Mouse (Mus musculus) lung, embryonic 14.5 days (tissue): Measurements from ENCODE around the gene Rhbg. TPM values are rescaled to one million over a fixed set of nuclear protein-coding genes. Genes with fewer than 3 reads are reported as not detected.

Experiments used
- ATAC-seq: fragments of 200-750 bp; cut with Nextera tagmentation; 2 replicates; pipeline ENCODE4 v1.8.0; 2017; ENCODE audit warnings: mild to moderate bottlenecking, moderate TSS enrichment, moderate library complexity; ENCODE audit not compliant: insufficient read depth
- DNase-seq: peaks from one replicate; pipeline ENCODE4 v3.0.0-alpha.2; 2015
- H3K27ac ChIP-seq: fragments of 300-500 bp; sonication (generic); 2 replicates; pipeline ENCODE4 v1.5.1; 2014; ENCODE audit warnings: low read depth, mild to moderate bottlenecking, moderate library complexity
- H3K27me3 ChIP-seq: fragments of 300-500 bp; sonication (generic); 2 replicates; pipeline ENCODE4 v1.6.1; 2014; ENCODE audit warnings: low read length, control low read depth; ENCODE audit not compliant: insufficient read depth
- H3K36me3 ChIP-seq: fragments of 300-500 bp; sonication (generic); 2 replicates; pipeline ENCODE4 v1.6.1; 2014; ENCODE audit warnings: control low read depth; ENCODE audit not compliant: insufficient read depth
- H3K4me1 ChIP-seq: fragments of 300-500 bp; sonication (generic); 2 replicates; pipeline ENCODE4 v1.6.1; 2014; ENCODE audit warnings: antibody characterized with exemption, control low read depth; ENCODE audit not compliant: insufficient read depth
- H3K4me2 ChIP-seq: fragments of 300-500 bp; sonication (generic); 2 replicates; pipeline ENCODE4 v1.6.1; 2014; ENCODE audit warnings: mild to moderate bottlenecking
- H3K4me3 ChIP-seq: fragments of 300-500 bp; sonication (generic); 2 replicates; pipeline ENCODE4 v1.5.1; 2014; ENCODE audit warnings: low read depth, low read length
- H3K9ac ChIP-seq: fragments of 300-500 bp; sonication (generic); 2 replicates; pipeline ENCODE4 v1.6.1; 2014
- H3K9me3 ChIP-seq: fragments of 300-500 bp; sonication (generic); 2 replicates; pipeline ENCODE4 v1.6.1; 2016; ENCODE audit warnings: low read depth, low read length, control low read depth
- CTCF ChIP-seq: IDR thresholded peaks from 2 replicates; pipeline ENCODE4 v1.5.1; 2016; ENCODE audit warnings: antibody characterized with exemption, low read depth
- WGBS: fragments of 180-500 bp; shearing (Covaris S2); extraction: QIAGEN DNeasy Blood & Tissue Kit; methylation state at CpG from one replicate; pipeline ENCODE4 v1.1.7; 2014; 5-methylcytosine and 5-hydroxymethylcytosine counted together
- polyA plus RNA-seq: library from polyadenylated mRNA; unstranded; fragments of >200 nt; fragmentation: Nextera tagmentation; extraction: Ambion mirVana; gene quantifications from 2 replicates; pipeline ENCODE4 v1.2.1, GENCODE M21; 2014

The Rhbg gene
- polyA plus RNA-seq, 1 experiment from 2014 or later: not detected

DNA sequence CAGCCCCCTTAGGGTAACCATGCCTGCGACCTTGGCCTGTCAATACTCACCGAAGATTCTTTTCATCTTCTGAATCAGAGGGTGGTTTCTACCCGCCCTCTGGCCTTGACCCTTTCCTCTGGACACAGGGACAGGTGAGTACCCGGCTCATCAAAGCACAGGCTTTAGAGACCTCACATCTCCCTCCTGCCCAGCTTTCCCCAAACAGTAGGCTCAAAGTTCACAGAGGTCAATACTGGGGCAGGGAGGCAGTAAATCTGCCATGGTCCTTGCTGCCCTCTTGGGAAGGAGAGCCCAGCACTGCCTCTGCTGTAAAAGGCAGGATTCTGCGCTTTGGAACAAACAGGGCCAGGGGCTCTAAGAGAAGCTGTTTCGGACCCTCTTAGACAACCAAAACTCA lies 1.8 kb downstream of the Rhbg start:
- ATAC-seq (no peak), DNase-seq (no peak)
- H3K27ac ChIP-seq: no peak overlapping the region
- no peak overlapping the region for H3K4me3 ChIP-seq
- no peak overlapping the region for H3K4me2 ChIP-seq
- H3K36me3 ChIP-seq: no peaks in the 10 kb centered on the region
- H3K27me3 ChIP-seq: peaks cover 33% of the 10 kb centered on the region
- TF ChIP-seq CTCF: no peak
- H3K9ac ChIP-seq: no peak overlapping the region
- H3K9me3 ChIP-seq: no peaks in the 10 kb centered on the region
- 61% methylated on average over 6 of the region's 6 CpGs for WGBS
- no peaks in the 10 kb centered on the region for H3K4me1 ChIP-seq

DNA sequence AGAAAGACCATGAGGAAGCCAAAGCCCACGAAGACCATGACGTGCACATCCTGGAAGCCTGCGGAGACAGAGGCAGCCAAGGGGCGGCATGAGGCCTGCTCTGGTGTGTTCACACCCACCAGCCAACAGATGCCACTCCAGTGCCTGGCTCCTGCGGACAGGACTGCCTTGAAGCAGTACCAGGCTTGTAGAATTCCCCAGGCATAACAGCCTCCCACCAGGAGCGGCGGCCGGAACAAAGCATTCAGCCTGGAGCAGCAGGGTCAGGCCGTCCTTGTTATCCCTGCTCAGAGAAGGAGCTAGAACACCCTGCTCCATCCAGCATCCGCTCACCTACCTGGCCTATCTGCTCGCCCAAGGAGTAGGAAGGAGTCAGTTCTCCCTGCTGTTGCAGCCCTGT lies 6.1 kb downstream of the Rhbg start:
- peaks cover 17% of the 10 kb centered on the region for H3K27me3 ChIP-seq
- H3K4me2 ChIP-seq: no peak overlapping the region
- H3K9ac ChIP-seq: no peak overlapping the region
- no peaks in the 10 kb centered on the region for H3K9me3 ChIP-seq
- H3K4me3 ChIP-seq: no peak overlapping the region
- TF ChIP-seq CTCF: no peak
- DNase-seq: no peak
- no peaks in the 10 kb centered on the region for H3K36me3 ChIP-seq
- WGBS: 79% methylated on average over 11 of the region's 11 CpGs
- no peaks in the 10 kb centered on the region for H3K4me1 ChIP-seq
- H3K27ac ChIP-seq: no peak overlapping the region
- no peak for ATAC-seq

DNA sequence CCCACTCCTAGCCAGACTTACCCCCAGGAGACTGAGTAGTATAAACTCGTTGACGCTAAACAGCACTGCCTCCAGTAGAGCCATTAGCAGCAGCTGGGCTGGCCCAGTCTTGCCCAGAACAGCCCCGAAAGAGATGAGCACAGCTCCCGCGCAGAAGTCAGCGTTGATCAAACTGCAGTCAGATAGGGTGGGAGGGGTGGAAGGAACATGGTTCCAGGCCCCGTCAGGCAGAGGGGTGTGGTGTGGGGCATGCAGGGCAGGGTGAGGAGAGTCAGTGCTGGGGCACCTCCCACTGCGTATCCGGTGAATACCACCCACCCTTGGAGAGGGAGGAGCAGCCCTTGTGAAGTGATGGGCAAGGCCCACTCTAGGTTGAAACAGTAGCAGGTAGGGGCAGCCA lies 6.8 kb downstream of the Rhbg start:
- no peaks in the 10 kb centered on the region for H3K36me3 ChIP-seq
- no peak overlapping the region for H3K4me2 ChIP-seq
- no peak for ATAC-seq
- H3K27me3 ChIP-seq: peaks cover 17% of the 10 kb centered on the region
- H3K9ac ChIP-seq: no peak overlapping the region
- 61% methylated on average over 9 of the region's 9 CpGs for WGBS
- no peaks in the 10 kb centered on the region for H3K4me1 ChIP-seq
- no peak overlapping the region for H3K4me3 ChIP-seq
- no peak overlapping the region for H3K27ac ChIP-seq
- no peaks in the 10 kb centered on the region for H3K9me3 ChIP-seq
- TF ChIP-seq CTCF: no peak
- no peak for DNase-seq

DNA sequence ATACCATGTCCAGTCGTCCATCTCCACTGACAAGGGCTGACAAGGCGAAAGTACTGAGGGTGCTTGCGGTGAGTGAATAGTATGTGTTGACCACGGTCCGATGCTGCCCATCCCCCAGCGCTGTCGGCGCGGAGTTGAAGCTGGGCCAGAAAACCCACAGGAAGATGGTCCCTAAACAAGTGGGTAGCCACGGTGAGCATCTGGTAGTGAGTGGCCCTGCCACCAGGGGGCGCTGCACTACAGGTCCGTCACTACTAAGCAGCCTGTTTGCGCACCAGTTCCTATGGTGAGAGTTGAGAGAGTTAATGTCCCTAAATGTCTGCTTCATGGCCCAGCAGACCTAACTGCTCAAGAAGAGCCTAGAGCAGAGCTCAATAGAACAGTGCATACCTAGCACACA lies 8.7 kb downstream of the Rhbg start:
- DNase-seq: peak; percentile 80
- Histone ChIP-seq H3K27me3 (peaks cover 31% of the 10 kb centered on the region), H3K4me3 (no peak overlapping the region), H3K27ac (no peak overlapping the region), H3K9me3 (no peaks in the 10 kb centered on the region), H3K9ac (no peak overlapping the region), H3K4me2 (no peak overlapping the region), H3K4me1 (no peaks in the 10 kb centered on the region), H3K36me3 (no peaks in the 10 kb centered on the region)
- no peak for ATAC-seq
- 15% methylated on average over 13 of the region's 13 CpGs for WGBS
- peak; percentile 92 for TF ChIP-seq CTCF

DNA sequence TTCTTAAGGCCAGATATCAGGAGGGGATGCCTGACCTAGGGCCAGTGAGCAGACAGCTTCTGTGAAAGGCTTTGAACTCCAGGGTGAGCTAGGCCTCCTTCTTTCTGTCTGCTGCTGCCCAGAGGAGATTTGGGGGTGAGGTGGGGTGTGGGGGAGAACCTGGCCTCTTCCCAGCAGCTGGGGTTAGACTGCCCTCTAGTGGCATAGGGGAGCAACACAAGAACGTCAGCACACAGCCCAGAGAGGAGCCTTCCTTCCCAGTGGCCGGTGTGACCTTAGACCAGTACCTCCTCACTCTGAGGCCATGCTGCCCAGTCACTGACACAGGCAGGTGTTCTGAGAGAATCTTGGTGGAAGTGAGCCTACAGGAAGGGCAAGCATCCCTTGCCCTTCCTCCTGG lies 10.4 kb downstream of the Rhbg start:
- peak; percentile 70 for DNase-seq
- no peak overlapping the region for H3K9ac ChIP-seq
- no peak overlapping the region for H3K4me2 ChIP-seq
- no peak overlapping the region for H3K27ac ChIP-seq
- no peak for ATAC-seq
- no peaks in the 10 kb centered on the region for H3K36me3 ChIP-seq
- 3% methylated on average over 2 of the region's 2 CpGs for WGBS
- H3K9me3 ChIP-seq: no peaks in the 10 kb centered on the region
- H3K4me3 ChIP-seq: no peak overlapping the region
- no peaks in the 10 kb centered on the region for H3K4me1 ChIP-seq
- peak; percentile 87 for TF ChIP-seq CTCF
- peaks cover 49% of the 10 kb centered on the region for H3K27me3 ChIP-seq

DNA sequence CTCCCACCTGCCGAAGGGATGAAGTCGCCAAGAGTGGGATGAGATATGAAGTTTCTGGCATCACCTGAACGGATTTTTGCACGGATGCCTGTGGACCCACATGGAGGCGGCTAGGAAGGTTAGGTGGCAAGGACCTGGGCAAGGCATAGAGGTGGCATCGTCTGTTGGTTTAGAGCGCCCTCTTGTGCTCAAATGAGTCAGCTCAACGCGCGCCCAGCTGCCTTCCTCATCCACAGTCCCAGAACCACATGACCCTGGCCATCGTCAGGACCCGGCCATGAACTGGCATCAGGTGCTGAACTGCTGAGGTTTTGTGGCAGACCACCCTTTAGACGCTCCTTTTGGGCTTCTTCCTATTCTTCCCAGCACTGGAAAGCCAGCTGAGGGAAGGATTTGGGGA lies 12.0 kb downstream of the Rhbg start:
- peaks cover 64% of the 10 kb centered on the region for H3K27me3 ChIP-seq
- no peaks in the 10 kb centered on the region for H3K9me3 ChIP-seq
- WGBS: 1% methylated on average over 13 of the region's 13 CpGs
- ATAC-seq: peak; percentile 36; the same call in 1 of the 2 replicates
- H3K4me1 ChIP-seq: no peaks in the 10 kb centered on the region
- peak; percentile 85 for TF ChIP-seq CTCF
- H3K9ac ChIP-seq: no peak overlapping the region
- no peak overlapping the region for H3K27ac ChIP-seq
- H3K4me2 ChIP-seq: no peak overlapping the region
- DNase-seq: peak; percentile 84
- no peak overlapping the region for H3K4me3 ChIP-seq
- no peaks in the 10 kb centered on the region for H3K36me3 ChIP-seq

DNA sequence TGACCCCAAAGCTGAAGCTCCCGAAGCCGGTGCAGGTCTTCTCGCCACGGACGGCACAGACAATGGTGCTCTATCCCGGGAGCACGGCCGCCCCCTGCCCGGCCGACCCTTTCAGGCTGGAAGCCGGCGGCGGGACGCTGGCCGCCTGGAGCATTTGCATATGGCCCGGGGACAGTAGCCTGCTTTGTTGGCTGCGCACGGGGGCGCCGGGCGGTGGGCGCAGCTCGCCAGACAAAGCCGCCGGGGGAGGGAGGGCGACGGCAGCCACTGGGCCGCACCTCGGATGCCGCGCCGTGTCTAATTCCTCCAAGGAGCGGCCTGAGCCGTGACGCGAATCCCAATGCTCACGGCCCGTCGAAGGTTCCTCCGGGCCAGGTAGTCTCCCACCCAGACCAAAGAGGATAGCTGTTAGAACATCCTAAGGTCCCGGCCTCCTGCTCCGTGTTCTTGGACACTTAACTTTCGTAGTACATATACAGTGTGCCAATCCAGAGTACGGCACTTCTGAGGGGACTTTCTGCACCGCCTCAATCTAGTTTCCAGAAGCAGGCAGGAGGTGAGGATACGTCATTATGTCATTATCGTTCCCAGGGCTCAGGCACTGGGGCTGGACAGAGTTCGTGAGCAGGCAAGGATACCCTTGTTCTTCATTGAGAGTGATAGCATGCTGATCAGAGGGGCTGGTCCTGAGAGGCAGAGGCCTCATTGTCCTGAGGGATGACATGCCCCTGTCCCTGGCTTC lies 13.3 kb downstream of the Rhbg start:
- Histone ChIP-seq H3K27me3 (peaks cover 71% of the 10 kb centered on the region), H3K9me3 (no peaks in the 10 kb centered on the region), H3K36me3 (no peaks in the 10 kb centered on the region), H3K4me3 (peak overlapping the region; percentile 16; the same call in 1 of the 2 replicates), H3K27ac (no peak overlapping the region), H3K4me1 (no peaks in the 10 kb centered on the region), H3K9ac (no peak overlapping the region), H3K4me2 (peak overlapping the region; percentile 31; the same call in 1 of the 2 replicates)
- ATAC-seq (no peak), DNase-seq (no peak)
- TF ChIP-seq CTCF: no peak
- WGBS: 3% methylated on average over 48 of the region's 48 CpGs
